Mouse (Mus musculus) testis, adult 2 months (tissue): Measurements from ENCODE around the gene 0610009B22Rik. TPM values are rescaled to one million over a fixed set of nuclear protein-coding genes. Genes with fewer than 3 reads are reported as not detected.
"Not testable (repeated sequence)": the region's sequence is repeated elsewhere in the genome, so short reads cannot be mapped to it uniquely, and the experiment has no call there.

Experiments used
- H3K27ac ChIP-seq: fragments of 200-500 bp; 2 replicates; pipeline ENCODE4 v1.5.1; 2012; ENCODE audit warnings: low read depth, low read length; ENCODE audit not compliant: control insufficient read depth, insufficient read depth
- H3K27me3 ChIP-seq: fragments of 200-500 bp; 2 replicates; pipeline ENCODE4 v1.6.1; 2012; ENCODE audit warnings: mild to moderate bottlenecking, low read length, moderate library complexity; ENCODE audit not compliant: control insufficient read depth, insufficient read depth
- H3K36me3 ChIP-seq: fragments of 200-500 bp; 2 replicates; pipeline ENCODE4 v1.6.1; 2012; ENCODE audit warnings: mild to moderate bottlenecking, low read length; ENCODE audit not compliant: control insufficient read depth, insufficient read depth
- H3K4me1 ChIP-seq: fragments of 200-500 bp; 2 replicates; pipeline ENCODE4 v1.6.1; 2012; ENCODE audit warnings: low read length; ENCODE audit not compliant: control insufficient read depth, insufficient read depth
- H3K4me3 ChIP-seq: fragments of 200-500 bp; 2 replicates; pipeline ENCODE4 v1.5.1; 2012; ENCODE audit warnings: low read depth, mild to moderate bottlenecking, low read length, moderate library complexity, mixed read lengths; ENCODE audit not compliant: control insufficient read depth
- CTCF ChIP-seq: fragments of 200-500 bp; IDR thresholded peaks from 2 replicates; pipeline ENCODE4 v1.5.1; 2012; ENCODE audit warnings: low read depth, mild to moderate bottlenecking, inconsistent platforms, low read length, moderate library complexity; ENCODE audit not compliant: control insufficient read depth, insufficient read depth, insufficient replicate concordance
- POLR2A ChIP-seq: fragments of 200-500 bp; IDR thresholded peaks from 2 replicates; pipeline ENCODE4 v1.6.1; 2012; ENCODE audit warnings: low read depth, mild to moderate bottlenecking, inconsistent platforms, low read length, moderate library complexity; ENCODE audit not compliant: control insufficient read depth
- polyA plus RNA-seq: library from polyadenylated mRNA; depleted of rRNA; stranded (reverse); fragments of >200 nt; gene quantifications from 2 replicates; pipeline ENCODE4 v1.2.3, GENCODE M21; 2012; rRNA removed

0610009B22Rik gene
- 42.2 and 43.3 TPM in 2 replicates for polyA plus RNA-seq

GRCm38 (mm10) chr11:51688330-51689328 lies at the start of gene 0610009B22Rik:
Gene 0610009B22Rik, minus strand, starts transcription at chr11:51688874.
- Histone ChIP-seq H3K4me1 (no peaks in the 10 kb centered on the region; the same call in 1 of the 2 replicates), H3K27ac (peak within 1 kb of the TSS; percentile 100), H3K36me3 (no peaks in the 10 kb centered on the region), H3K4me3 (peak within 1 kb of the TSS; percentile 98), H3K27me3 (no peaks in the 10 kb centered on the region)
- TF ChIP-seq POLR2A (peak; percentile 99), CTCF (no peak)

- H3K27ac ChIP-seq, H3K4me1 ChIP-seq, H3K27me3 ChIP-seq, H3K36me3 ChIP-seq, H3K4me3 ChIP-seq: not testable (repeated sequence)
Observed at GRCm38 (mm10) chr11:51734218-51734617, 45.5 kb upstream of the 0610009B22Rik start.

DNA sequence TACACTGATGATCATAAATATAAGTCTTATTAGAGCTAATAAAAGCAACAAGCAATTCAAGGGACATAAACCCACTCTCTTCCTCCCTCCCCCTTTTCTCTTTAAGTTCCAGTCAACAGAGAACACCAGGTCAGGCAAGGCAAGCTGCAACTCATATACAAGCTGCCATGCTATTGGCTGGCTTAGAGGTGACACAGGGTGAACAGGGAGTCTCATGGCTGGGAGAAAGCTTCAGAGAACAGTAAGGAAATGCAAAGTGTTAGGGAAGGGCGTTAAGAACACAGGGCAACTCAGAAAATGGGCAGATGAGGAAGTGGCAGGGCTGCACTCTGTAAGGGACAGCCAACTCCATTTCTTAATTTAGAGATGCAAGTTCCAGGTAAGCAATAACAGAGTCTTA lies 44.2 kb upstream of the 0610009B22Rik start:
- Histone ChIP-seq H3K27ac (no peak overlapping the region), H3K4me3 (no peak overlapping the region), H3K4me1 (no peaks in the 10 kb centered on the region), H3K27me3 (no peaks in the 10 kb centered on the region), H3K36me3 (no peaks in the 10 kb centered on the region; the same call in 1 of the 2 replicates)
- TF ChIP-seq CTCF = no peak
- TF ChIP-seq POLR2A = no peak

GRCm38 (mm10) chr11:51721066-51721465 lies 32.4 kb upstream of the 0610009B22Rik start:
- Histone ChIP-seq H3K27ac (no peak overlapping the region), H3K27me3 (no peaks in the 10 kb centered on the region), H3K4me1 (no peaks in the 10 kb centered on the region), H3K4me3 (no peak overlapping the region), H3K36me3 (peaks cover 7% of the 10 kb centered on the region)
- TF ChIP-seq CTCF = no peak
- no peak for TF ChIP-seq POLR2A

- Histone ChIP-seq H3K4me3 (no peak overlapping the region), H3K4me1 (no peaks in the 10 kb centered on the region; the same call in 1 of the 2 replicates), H3K27me3 (no peaks in the 10 kb centered on the region), H3K27ac (no peak overlapping the region), H3K36me3 (peaks cover 9% of the 10 kb centered on the region)
- TF ChIP-seq POLR2A (no peak), CTCF (no peak)
Observed at GRCm38 (mm10) chr11:51707080-51707479, 18.4 kb upstream of the 0610009B22Rik start.

DNA sequence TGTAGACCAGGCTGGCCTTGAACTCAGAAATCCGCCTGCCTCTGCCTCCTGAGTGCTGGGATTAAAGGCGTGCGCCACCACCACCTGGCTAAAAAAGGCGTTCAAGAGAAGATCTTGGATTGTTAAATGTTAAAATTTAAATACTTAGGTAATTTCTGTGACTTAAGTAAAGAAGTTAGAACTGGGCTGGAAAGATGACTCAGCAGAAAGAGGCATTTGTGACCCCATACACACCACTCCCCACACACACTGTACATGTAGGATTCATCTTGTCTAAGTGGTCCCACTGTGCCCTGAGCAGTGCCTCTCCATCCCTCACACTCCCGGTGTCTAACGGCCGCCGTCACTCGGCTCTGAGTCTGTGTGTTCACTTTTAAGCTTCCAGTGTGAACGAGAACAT lies 17.8 kb upstream of the 0610009B22Rik start:
- H3K27me3 ChIP-seq = no peaks in the 10 kb centered on the region
- TF ChIP-seq POLR2A (no peak), CTCF (no peak)
- no peak overlapping the region for H3K4me3 ChIP-seq
- H3K36me3 ChIP-seq = peaks cover 9% of the 10 kb centered on the region
- no peaks in the 10 kb centered on the region; the same call in 1 of the 2 replicates for H3K4me1 ChIP-seq
- H3K27ac ChIP-seq = no peak overlapping the region

DNA sequence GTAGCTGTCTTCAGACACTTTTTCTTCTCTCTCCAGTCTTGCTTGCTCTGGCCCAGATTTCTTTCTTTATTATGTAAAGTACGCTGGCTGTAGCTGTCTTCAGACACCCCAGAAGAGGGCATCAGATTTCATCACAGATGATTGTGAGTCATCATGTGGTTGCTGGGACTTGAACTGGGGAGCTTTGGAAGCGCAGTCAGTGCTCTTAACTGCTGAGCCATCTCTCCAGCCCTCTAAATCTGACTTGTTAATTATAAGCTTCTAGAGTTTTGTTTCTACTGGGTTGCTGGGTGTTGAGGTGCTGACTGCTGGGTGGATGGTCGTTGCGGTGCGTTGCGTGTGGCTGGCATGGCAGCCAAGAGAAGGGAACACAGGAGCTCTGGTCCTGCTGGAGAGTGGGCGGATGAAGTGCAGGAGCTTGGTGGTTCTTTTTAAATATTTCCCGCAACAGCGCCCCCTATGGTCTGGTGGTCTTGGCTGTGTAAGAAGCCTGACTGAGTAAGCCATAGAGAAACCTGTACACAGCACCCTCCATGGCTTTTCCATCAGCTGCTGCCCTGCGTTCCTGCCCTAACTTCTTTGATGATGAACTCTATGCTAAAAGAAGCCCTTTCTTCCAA lies 14.8 kb upstream of the 0610009B22Rik start:
- Histone ChIP-seq H3K4me1 (no peaks in the 10 kb centered on the region; the same call in 1 of the 2 replicates), H3K36me3 (peaks cover 13% of the 10 kb centered on the region), H3K4me3 (peak overlapping the region; percentile 6; the same call in 1 of the 2 replicates), H3K27me3 (no peaks in the 10 kb centered on the region), H3K27ac (peak overlapping the region; percentile 58; the same call in 1 of the 2 replicates)
- peak; percentile 12; the same call in 1 of the 2 replicates for TF ChIP-seq CTCF
- TF ChIP-seq POLR2A = no peak
